Mouse (Mus musculus): ENCODE measurements around the gene Myadml2.
"Not testable (repeated sequence)": the region's sequence is repeated elsewhere in the genome, so short reads cannot be mapped to it uniquely, and the experiment has no call there.

The Myadml2 gene

DNA sequence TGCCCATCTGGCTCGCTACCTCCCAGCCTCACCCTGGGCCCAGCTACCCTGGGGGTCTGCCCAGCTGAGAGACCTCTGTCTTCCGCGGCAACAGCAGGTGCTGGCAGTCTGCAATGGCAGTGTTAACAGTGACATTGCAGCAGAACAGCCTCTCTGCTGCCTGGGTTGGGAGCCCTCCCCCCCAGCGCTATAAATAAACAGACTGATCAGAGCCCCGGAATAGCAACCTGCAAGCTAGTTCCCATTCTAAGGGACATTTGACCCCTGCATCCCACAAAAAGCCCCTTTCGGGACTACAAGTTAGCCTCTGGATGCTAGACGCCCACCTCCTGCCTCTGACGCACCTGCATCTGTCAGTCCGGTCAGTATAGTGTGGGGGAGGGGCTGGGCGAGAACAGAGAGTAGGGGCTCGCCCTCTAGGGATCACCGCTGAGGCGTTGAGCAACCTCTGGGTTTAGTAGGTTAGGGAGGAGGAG is at the start of gene Myadml2:
Gene Myadml2, minus strand, starts transcription at position 158 of the 476 bp plus-strand sequence.
- DNase-seq (ENCODE audit: low spot score in 2 of 2) = no peak

DNA sequence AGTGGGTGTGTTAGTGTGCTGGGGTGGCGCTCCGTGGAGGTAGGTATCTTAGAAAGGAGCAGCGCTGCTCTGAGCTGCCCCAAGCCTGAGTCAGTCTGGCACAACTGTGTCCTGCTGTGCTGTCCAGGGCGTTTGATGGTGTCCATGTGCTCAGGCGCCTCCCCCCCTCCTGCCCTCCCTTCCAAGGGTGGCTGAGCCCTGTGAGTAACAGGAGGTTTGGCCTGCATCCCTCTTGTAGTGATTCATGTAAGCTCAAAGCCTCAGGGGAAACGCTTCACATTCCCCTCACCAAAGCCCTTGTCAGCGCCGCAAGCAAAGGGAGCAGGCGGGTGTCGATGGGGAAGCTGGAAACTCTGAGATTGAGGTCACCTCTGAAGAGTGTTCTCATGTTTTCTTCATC is 49.8 kb upstream of the Myadml2 start:
- DNase-seq (ENCODE audit: low spot score in 2 of 2) = no peak

DNA sequence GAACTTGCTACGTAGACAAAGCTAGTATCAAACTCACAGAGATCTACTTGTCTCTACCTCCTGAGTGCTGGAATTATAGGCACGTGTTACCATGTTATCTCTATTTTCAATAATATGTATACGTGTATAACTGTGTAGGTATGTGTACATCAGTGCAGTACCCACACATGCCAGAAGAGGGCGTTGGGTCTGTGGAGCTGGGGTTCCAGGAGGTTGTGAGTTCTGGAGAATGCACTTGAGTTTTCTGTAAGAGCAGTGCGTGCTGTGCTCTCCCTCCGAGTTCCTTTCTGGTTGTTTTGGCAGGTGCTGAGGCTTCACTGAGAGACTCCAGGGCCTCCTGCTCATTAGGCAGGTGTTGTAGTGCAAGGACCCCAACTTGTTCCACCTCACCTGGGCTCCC is 48.6 kb upstream of the Myadml2 start:
- no peak for DNase-seq (ENCODE audit: low spot score in 2 of 2)

DNA sequence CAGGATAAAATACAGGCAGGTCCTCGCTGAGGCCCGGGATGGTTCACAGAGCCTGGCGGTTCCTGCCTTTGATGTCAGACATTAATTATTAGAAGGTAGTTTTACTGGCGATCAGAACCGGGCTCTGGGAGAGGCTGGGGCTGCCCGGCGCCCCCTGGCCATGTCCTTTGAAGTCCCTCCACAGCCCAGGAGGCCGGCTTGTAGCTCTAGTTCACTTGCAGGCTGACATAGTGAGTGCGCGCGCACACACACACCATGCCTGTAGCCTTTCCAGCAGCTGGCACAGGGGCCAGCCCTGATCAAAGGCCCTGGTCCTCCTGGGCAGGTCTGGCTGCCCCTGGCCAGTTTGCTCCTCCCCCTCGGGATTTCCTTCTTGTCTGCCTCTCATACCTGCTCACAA is 47.7 kb upstream of the Myadml2 start:
- DNase-seq (ENCODE audit: low spot score in 2 of 2) = no peak

DNA sequence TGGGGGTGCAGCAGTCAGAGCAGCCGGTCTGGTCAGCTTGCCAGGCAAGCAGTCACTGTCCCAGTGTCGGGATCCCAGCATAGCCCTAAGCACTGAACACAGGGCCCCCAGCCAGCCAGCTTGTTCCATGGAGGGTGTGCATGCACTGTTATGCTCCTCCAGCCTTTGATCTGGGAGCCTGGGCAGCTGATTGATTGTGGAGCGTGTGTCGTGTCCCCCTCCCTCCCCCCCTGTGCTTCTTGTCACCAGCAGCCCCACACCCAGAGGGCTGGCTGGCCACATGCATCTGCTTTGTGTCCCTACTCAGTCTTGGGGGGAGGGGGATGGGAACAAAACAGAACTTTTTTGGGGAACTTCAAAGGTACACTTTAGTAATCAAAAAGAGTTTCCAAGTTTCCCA is 47.2 kb upstream of the Myadml2 start:
- no peak for DNase-seq (ENCODE audit: low spot score in 2 of 2)

DNA sequence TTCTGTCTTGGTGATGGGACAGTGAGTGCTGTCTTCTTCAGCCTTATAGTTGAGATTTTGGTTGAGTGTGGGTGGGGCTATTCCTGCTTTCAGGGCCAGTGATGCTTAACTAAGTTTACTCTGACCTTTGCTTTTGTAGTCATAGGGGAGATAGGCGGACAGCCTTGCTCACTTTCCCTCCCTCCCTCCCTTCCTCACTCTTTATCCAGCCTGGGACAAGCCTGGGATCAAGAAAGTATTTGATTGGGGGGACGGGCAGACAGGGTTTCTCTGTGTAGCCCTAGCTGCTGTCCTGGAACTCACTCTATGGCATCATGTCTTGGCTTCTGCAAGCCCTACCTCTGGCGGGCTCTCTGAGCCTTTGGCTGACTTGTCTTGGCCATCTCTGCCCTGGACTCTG is 45.5 kb upstream of the Myadml2 start:
- no peak for DNase-seq (ENCODE audit: low spot score in 2 of 2)

DNA sequence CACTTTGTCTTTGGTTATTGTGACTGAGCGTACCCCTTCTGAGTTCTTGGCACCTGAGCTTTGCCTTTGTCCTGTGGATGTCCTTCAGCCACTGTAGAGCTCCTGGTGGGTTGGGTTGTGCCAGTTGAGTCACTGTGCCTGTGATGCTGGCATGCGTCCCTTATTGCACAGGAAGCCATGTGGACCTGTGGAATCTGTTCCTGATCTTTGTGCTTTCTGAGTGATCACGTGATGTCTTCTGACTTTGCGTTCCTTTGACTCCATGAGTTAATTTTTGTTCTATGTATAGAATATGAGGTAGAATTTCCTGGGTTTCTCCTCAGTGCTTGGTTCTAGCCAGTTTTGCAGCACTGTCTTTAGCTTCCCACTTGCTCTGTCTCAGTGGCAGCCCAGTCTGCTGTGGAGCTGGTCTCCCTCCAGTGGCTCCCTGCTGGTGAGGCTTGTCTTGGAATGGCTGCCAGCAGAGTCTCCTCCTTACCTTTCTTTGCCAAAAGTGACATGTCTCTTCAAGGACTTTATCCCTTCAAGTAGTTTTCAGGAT is 44.6 kb upstream of the Myadml2 start:
- DNase-seq (ENCODE audit: low spot score in 2 of 2) = no peak

DNA sequence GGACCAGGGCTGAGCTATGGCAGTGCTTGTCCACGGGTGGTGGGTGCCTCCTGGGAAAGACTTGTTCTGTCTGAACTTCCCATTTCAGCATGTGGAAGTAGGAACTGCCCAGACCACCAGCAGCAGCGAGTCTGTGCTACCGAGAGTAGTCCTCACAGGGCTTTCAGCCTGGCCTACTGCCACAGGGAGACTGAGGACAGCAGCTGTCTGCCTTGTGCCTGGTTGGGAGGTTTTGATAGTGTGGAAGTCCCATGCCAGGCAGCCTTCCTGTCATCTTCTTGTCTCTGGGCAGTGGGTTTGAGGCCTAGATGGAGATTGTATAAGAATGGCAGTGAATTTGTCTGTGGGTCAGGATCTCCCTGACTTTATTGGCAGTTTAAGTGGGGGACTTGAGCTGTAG is 41.4 kb upstream of the Myadml2 start:
- no peak for DNase-seq (ENCODE audit: low spot score in 2 of 2)

DNA sequence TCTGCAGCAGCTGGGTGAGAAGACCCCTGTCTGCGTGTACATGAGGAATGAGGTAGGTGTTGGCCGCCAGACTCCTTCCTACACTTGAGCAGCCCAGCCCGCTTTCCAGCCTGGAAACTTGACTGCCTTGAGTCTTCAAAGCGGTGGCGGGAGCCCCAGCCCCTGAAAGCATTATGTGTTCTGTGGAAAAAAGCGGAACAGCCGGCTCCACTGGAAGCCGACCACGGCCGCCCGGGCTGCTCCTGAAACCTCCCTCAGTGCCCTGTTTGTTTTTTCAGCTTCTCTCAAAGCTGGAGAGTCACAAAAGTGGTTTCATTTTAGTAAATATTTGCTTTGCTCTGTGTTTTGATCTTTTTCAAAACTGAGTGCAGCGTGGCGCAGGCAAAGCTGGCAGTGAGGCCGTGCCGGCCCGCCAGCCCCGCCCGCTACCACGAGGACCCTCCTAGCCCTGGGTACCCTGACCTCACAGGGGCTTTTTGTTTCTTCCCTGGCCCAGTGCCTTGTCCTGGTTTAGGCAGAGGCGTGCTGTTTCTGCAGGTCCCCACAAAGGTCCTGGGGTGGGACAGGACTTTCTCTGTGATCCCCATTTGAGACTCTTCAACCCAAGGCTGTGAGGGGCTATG is 38.8 kb upstream of the Myadml2 start:
- DNase-seq (ENCODE audit: low spot score in 2 of 2) = no peak

DNA sequence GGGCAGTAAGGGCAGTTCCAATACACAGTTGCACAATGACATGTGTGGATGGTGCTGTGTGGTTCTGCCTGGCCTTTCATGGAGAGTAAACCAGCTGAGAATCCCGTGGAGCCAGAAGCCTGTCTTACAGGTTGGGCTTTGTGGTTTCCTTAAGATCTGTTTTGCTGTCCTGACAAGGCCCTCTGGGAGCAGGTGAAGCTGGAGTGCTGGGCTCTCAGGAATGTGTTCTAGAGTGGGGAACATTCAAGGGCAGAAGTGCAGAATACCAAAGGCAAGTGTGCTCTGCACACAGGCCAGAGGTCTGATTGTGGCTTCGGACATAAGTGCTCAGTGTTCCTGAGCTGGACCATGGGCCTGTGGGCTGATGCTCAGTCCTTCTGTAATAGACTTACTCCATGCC is 36.7 kb upstream of the Myadml2 start:
- no peak for DNase-seq (ENCODE audit: low spot score in 2 of 2)

DNA sequence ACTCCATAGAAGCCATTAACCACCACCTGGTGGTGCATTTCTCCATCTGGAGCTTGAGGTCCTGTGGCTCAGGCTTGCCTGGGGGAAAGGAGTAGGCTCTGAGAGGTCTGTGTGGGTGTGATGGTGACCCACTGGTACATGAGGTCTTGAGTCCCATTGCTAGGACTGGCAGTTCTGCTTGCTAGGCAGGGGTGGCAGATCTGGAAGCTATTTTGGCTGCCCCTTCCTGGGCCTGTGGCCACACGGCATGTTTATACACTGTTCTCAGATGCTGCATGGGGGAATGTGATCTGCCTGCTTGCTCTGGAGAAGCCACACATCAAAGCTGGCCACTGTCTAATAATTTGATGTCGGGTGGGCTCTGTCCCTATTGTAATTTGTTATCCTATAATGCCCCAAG is 36.1 kb upstream of the Myadml2 start:
- no peak for DNase-seq (ENCODE audit: low spot score in 2 of 2)

DNA sequence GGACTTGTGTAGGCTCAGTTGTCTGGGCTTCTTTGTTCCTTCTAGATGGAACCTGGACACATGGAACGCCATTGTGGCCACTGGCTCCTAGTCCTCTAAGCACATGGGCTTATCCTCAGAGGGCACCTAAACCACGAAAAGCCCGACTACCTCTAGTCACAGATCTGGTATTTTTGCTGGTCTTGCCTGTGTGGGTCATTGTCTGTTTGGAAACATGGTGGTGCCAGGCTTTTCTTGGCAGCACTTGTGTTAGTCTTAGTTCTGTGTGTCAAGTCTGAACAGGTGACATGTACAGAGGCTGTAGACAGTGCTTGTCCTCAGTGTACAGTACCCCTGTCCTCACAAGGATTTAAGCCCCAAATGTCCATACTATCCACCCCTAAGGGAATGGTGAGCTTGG is 35.6 kb upstream of the Myadml2 start:
- DNase-seq (ENCODE audit: low spot score in 2 of 2) = no peak

DNA sequence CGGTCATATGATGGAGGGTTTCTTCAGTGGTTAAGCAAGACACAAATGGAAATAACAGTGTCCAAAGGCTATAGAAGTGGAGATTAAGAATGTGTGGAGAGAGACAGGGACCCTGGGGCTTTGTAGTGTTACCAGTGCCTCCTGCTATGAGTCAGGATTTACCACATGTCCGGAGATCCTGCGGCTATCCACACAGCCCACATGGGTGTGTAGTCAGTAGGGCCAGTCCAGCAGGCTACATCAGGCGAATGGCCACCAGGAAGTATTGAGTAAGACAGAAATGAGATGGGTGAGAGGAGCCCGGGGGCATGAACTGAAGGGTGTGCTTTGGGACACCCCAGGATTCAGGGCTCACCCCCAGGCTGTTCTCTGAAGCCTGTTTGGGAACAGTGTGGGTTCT is 34.7 kb upstream of the Myadml2 start:
- DNase-seq (ENCODE audit: low spot score in 2 of 2) = no peak

DNA sequence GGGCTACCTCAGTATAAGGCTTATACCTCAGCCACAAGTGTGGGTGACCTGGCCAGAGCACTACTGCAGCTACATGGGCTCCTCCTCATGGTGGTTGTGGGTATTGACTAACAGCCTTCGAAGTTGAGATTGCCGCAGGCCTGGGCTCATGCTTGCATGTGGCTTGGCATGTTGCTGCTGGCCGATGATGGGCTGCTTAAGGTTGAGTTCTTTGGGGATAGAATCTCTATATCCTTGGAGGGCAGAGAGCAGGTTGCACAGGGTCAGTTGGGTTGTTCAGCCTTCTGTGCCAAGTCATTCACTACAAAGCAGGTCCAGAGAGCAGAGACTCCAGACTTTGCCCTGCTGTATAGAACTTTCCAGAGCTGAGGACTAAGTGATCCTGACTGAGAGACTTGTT is 32.0 kb upstream of the Myadml2 start:
- DNase-seq (ENCODE audit: low spot score in 2 of 2) = peak in 1 of 2 experiments; percentile 36

DNA sequence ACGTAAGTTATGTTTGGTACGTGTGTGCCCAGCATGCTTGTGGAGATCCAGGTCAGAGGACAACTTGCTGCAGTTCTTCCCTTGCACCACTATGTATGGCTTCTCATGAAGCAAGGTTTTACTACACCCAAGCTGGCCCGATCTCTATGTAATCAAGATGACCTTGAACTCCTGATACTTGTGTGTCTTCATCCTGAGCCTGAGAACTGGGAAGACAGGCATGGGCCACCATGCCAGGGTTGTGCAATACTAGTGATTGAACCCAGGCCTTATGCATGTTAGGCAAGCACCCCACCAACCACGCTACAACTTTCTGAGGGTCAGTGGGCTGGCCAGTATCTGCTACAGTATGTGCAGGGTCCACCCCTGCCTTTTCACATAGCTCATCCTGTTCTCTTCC is 29.0 kb upstream of the Myadml2 start:
- no peak for DNase-seq (ENCODE audit: low spot score in 2 of 2)

DNA sequence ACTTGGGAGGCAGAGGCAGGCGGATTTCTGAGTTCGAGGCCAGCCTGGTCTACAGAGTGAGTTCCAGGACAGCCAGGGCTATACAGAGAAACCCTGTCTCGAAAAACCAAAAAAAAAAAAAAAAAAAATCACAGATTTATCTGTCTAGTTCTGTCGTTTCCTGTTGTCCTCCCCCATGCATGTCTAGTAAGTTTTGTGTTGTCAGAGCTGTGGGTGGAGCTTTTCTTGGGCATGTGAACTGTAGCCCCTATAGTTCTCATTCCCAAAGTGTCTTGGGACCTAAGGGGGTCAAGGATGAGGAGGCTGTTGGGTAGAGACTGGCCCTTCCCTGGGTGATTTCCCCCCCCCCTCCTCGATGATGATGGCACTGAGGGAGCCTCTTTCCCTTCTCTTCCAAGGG is 27.9 kb upstream of the Myadml2 start:
- not testable (repeated sequence) for DNase-seq (ENCODE audit: low spot score in 2 of 2)

DNA sequence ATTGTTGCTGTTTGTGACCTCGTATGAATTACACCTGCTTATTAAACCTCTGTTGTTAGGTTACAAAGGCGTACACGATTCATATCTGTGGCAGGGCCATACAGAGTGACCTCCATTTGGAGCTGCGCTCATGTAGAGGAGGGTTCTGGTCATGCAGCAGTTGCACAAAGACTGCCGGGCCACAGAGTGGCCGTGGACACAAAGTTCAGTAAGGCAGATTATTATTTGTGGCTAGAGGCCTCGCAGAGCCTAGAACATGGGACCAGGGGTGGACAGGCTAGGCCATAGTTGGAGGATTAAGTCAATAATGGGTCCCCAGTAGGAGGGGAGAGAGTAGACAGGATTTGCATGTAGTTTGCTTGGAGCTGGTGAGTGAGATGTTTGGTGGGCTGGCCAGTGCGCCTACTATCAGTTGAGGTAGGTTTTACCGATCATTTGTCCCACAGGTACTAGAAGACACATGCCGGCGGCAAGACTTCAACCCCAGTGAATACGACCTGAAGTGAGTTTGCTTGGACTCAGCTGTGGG is 25.7 kb upstream of the Myadml2 start:
- DNase-seq (ENCODE audit: low spot score in 2 of 2) = no peak

DNA sequence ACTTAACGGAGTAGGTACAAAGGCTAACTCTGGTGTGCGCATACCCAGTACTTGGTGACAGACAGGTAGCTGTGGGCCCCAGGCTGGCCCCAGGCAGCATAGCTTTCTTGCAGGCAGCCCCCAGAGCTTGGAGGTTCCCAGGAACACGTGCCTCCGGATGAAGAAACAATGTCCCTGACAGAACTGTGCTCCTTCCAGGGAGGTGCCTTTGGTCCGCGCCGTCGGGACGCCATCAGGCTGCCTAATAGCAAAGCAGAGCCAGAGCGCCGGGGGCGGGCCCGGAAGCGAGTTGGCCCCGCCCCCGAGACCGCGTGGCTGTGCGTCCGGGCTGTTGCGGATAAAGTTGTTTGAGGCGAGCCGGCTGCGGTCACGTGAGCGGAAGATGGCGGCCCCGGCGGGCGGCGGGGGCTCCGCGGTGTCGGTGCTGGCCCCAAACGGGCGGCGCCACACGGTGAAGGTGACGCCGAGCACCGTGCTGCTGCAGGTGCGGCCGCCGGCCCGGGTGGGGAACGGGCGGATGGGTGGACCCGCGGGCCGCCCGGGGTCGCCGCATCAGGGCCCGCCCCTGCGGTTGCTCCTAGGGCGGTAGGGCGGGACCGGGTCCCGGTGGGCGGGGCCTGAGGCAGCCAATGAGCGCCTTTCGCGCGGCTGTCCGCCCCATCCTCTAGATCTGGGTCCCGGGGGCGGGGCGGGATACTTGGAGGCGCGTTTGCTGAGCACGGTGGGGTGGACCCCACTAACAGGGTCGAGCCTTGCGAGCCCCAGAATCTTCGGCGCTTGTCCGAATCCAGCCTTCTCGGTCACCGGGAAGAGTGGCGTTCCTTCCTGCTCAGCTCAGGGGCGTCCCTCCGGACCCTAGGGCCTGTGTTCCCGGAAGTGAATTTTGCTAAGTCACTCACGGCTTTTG is 25.0 kb upstream of the Myadml2 start, which contains the start of gene Aspscr1:
Gene Aspscr1, plus strand, starts transcription at position 287 of the 907 bp plus-strand sequence.
- DNase-seq (ENCODE audit: low spot score in 2 of 2) = peak; percentile 93 to 94

DNA sequence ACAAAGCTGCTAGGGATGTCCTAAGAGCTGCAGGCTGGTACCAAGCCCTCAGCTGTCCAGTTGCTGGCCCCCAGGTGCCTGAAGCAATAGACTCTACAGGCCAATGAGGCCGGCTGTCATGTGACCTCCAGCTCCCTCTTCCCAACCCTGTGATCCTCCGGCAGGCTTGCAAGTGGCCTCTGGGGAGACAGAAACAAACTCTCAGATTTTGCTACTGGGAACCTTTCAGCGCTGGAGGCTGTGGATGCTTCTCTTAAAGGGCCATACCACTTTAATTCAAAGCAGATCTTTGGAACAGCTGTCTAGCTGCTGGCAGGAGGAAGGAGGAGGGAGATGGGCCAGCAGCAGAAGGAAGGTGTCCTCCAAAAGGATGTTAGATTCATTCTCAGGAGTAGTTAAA is 18.7 kb upstream of the Myadml2 start:
- no peak for DNase-seq (ENCODE audit: low spot score in 2 of 2)

DNA sequence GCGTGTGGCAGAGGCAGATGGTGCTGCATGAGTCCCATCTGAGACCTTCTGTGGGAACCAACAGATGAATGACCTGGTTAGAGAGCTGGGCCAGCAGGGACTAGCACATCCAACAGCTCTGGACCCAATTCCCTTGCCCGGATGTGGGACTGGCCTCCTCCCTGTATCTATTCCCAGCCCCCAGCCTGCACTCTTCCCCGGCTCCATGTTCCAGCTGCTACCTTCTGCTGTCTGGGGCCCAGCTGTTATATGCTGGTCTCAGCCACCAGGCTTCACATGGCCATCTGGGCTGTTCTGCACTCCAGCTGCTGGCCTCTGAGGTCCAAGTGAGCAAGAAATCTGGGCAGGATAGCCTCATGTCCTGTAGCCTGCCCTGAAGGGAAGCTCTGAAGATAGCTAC is 17.4 kb upstream of the Myadml2 start:
- DNase-seq (ENCODE audit: low spot score in 2 of 2) = no peak

DNA sequence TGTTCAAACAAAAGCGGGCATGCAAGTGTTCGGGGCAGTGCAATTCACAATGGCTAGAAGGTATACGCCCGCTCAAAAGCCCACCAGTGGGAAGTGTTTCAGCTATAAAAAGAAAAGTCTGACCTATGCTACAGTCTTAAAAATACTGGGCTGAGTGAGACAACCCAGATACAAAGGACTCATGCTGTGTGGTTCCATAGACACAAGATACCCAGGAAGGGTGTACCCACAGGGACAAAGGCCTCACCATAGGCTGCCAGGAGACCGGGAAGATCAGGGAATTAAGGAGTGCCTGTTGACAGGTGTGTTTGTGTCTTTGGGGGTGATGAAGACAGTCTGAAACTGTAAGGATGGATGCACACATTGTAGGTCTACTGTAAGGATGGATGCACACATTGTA is 15.8 kb upstream of the Myadml2 start:
- DNase-seq (ENCODE audit: low spot score in 2 of 2) = no peak

DNA sequence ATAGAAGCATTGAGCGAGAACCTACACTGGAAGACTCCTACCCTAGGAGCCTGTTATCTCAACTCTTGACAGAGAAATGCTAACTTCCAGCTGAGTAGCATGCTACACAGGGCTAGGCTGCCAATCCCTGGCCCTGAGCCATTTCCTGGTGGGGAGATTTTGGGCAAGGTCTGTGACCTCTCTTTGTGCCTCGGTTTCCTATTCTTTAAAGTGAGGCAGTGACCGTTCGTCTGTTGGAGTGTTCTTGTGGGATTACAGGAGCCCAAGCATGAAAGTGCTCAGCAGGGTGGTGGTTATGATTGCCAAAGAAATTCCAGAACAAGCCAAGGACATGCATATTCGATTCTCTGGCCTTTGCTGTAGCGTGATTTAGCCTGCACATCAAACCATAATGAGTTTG is 14.8 kb upstream of the Myadml2 start:
- no peak for DNase-seq (ENCODE audit: low spot score in 2 of 2)

DNA sequence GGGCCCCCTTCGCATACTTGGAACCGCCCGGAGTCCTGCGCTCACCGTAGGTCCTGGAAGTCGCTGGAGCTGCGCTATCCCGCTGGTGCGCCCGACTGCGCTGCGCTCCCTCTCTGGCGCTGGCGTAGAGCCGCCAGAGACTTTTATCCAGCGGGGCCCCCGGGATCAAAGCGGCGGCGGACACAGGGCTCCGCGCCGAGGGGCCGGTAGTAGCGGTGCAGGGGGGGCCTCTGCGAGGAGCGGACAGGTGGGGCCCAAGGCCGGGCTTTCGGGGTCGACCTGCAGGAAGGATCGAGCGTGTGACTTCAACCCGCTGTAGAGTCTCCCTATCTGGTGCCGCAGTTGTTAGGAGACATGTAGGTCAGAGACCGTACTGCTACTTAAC is 13.1 kb upstream of the Myadml2 start, which contains the start of gene Notum:
Gene Notum, minus strand, starts transcription at position 100 of the 385 bp plus-strand sequence.
- DNase-seq (ENCODE audit: low spot score in 2 of 2) = no peak

Data from natural killer cell, adult 2 months (primary cell).